Mouse (Mus musculus): Measurements from ENCODE around the gene Tmem63b.

Gene Tmem63b

DNA sequence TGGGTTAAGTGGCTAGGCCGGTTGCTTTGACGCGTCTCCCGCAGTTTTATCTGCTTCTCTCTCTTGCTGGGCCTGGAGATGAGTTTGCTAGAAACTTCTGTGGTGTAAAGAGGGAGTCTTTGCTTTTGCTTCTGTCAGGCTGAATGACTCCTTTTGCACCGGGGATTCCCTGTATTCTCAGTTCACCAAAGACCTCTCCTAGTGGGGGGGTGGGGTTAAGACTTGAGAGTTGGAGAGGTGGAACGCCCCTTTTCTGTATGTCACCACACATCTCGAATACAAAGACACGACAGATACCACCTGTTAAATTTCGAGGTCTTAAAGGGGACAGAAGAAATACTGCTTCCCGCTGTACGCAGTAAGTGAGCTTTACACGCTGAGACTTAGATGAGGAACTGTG is at the start of gene Tmem63b:
Tmem63b (minus strand) TSS at position 190 of the 400 bp plus-strand sequence.
- no peak for DNase-seq (ENCODE audit: extremely low read depth, insufficient read length, low spot score)

DNA sequence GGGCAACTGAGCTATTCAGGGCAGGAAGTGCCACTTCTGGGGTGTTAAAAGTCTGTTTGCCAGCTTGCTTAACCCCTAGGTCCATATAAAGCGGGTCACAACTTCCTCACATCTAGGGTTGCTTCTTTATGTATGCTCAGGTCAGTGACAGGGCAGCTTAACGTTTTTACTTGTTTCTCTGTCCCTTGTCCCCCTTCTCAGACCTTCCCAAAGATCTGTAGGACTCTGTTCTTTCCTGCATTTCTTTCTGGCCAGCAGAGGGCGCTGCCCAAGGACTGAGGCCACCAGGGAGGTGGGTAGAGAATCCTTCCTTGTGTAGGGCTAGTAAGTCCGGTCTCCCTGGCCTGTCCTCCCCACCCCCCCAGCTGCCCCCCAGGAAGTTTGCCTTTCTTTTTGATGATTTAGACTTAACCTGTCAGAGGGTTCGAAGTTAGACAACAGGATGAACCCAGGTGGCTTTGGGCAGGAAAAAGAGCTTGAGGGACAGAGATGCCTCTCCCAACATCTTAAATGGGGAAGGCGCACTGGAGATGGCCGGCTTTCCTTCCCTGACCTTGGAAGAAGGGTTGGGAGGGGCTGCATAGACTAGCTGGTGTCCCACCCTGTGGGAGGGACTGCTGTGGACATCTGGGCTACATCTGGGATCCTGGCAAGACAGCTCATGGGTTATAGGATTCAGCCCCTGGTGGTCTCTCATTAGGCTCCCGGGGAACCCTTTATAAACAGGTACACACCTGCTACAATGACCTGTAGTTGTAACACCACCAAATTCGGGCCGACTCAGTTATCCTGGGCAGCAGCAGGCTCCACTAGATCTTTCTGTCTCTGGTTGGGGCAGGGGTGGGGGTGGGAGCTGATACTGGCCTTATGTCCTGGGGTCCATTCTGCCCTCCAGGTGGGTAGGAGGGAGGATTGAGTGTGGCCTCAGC is 48.9 kb upstream of the Tmem63b start:
- peak; percentile 78 for DNase-seq (ENCODE audit: extremely low read depth, insufficient read length, low spot score)

DNA sequence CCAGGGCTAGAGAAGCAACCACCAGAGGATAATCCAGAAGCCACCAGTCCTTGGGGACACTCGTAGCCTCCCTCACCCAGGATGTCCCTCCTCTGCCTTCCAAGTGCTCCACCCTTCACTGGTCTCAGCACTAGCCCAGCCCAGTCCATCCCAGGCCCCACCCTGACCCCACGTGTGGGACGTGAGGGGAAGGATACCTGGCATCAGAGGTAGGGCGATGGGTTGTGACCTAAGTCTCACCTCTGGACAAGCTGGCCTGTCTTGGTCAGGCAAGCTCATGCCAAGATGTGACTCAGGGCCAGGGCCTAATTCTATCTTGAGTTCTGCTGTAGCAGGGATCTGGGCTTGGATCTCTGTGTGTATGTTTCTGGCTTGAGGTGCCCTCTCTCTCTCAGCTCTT is 48.2 kb upstream of the Tmem63b start:
- DNase-seq (ENCODE audit: extremely low read depth, insufficient read length, low spot score): peak; percentile 83

- no peak for DNase-seq (ENCODE audit: extremely low read depth, insufficient read length, low spot score)
Observed at GRCm38 (mm10) chr17:45734333-45734732, 47.6 kb upstream of the Tmem63b start.

- no peak for DNase-seq (ENCODE audit: extremely low read depth, insufficient read length, low spot score)
Observed at GRCm38 (mm10) chr17:45733735-45734301, 47.1 kb upstream of the Tmem63b start, which contains the start of gene 1600014C23Rik. 1600014C23Rik (minus strand) TSS chr17:45733844.

DNA sequence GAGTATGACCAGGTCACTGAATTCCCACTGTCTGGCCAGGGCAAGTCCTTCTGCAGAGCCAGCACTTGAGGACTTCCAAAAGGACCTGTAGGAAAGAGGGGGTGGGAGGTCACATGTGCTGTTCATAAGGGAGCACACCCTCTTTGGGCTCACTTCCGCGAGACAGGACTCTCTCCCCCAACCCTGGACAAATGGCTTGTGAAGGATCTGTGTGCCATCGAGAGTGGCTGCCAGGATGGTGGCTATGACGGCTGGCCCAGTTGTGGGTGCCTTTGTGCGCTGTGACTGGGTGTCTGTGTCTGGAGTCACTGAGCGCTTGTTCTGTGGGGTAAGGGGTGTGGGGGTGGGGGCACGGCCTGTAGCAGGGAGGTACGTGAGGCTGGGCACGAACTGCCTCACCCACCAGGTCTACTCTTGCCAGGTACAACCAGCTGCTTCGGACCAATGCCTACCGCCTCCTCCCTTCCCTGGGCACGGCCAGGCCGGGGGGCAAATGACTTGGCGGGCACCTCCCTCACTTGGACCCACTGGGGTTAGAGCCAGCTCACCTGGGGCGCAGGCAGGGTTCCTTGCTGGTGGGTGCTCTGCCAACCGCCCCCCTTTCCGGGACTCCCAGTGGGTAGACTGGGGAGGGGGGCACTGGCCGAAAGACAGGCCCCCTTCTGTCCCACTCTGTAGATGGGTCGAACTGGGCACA is 46.5 kb upstream of the Tmem63b start:
- DNase-seq (ENCODE audit: extremely low read depth, insufficient read length, low spot score): no peak

GRCm38 (mm10) chr17:45731172-45731864 is 44.6 kb upstream of the Tmem63b start:
- peak; percentile 49 for DNase-seq (ENCODE audit: extremely low read depth, insufficient read length, low spot score)

- DNase-seq (ENCODE audit: extremely low read depth, insufficient read length, low spot score): no peak
Observed at GRCm38 (mm10) chr17:45730696-45731095, 44.0 kb upstream of the Tmem63b start.

DNA sequence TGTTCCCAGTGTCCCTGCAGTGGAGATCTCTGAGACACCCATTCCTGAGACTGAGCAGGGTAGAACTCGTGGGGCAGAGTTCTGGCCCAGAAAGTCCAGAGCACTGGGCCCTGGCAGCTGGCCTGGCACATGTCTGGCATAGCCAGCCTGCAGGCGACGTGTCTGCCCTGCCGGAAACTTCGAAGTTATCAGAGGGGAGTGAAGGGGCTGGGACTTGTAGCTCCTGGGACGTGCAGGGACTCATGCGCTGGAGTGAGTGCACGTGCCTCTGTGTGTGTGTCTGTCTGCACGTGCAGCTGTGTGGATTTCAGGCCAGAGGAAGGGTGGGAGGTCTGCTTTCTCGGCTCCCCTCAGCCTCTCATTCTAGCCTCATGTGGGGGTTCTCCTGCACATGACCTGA is 42.7 kb upstream of the Tmem63b start:
- no peak for DNase-seq (ENCODE audit: extremely low read depth, insufficient read length, low spot score)

DNA sequence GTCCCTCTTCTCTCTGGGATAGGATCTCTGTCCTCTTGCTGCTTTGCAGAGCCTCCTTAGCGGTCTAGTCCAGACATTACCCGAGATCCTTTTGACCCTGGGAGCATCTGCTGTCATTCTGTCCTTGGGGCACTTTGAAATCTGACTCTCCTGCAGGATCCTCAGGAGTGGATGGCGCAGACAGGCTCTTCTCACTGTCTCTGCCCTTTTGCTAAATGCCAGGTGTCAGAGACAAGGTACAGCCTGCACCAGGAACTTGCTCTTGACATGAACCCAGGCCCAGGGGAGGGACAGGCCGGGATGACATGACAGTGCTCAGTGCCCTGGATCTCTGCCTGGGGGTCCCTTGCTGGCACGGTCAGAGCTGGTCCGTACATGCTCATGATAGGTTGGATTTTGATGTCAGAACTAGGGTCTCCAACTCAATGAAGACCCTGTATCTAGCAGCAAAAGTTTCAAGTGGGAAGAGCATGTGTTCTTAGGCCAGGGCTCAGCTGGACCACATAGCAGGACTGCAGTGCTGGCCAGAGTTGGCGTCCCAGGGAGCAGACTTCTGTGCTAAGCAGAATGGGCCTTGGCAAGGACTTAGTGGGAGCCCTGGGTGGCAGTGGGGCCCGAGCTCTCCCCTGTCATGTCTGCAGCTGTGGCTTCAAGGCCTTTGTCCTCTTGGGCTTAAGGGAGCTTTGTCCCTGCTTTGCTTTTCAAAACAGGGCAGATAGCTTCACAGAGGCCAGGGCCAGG is 41.4 kb upstream of the Tmem63b start:
- no peak for DNase-seq (ENCODE audit: extremely low read depth, insufficient read length, low spot score)

- no peak for DNase-seq (ENCODE audit: extremely low read depth, insufficient read length, low spot score)
Observed at GRCm38 (mm10) chr17:45727481-45727880, 40.8 kb upstream of the Tmem63b start.

DNA sequence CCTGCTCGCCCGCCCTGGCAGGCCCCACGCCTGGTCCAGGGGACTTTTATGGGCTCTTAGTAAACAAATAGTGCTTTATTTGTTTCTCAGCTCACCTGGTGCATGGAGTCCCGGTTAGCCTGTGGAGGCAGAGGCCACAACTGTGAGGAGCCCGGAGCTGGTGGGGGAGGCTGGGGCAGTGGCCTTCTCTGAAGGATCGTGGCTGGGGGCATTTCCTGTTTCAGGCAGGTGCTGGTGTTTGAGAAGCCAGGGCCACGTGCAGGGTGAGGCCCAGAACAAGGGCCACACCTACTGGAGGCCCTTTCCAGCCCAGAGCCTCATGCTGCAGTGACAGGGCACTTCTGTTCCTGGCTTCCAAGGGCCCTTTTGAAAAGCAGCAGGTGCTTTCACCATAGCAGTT is 39.5 kb upstream of the Tmem63b start:
- DNase-seq (ENCODE audit: extremely low read depth, insufficient read length, low spot score): no peak

GRCm38 (mm10) chr17:45724574-45724921 is 37.8 kb upstream of the Tmem63b start:
- DNase-seq (ENCODE audit: extremely low read depth, insufficient read length, low spot score): no peak

GRCm38 (mm10) chr17:45723732-45724573 is 37.2 kb upstream of the Tmem63b start:
- DNase-seq (ENCODE audit: extremely low read depth, insufficient read length, low spot score): no peak

DNA sequence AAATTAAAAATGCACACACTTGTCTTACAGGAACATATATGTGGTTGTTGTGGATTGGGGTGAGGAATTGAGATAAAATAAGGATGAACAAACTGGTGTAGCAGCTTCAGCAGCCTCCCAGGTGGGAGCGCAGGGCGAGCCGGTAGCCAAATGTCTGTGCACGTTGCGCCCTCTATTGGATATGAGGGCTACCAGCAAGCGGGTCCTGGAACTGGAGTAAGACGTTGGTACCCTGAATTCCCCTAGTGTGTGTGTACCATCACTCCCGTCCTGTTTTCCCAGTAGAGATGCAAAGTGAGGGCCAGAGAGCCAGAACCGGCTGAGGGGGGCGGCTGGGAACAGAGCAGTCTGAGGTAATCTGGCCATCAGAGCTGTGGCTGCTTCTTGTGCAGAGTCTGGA is 31.6 kb upstream of the Tmem63b start:
- DNase-seq (ENCODE audit: extremely low read depth, insufficient read length, low spot score): peak; percentile 39

- DNase-seq (ENCODE audit: extremely low read depth, insufficient read length, low spot score): no peak
Observed at GRCm38 (mm10) chr17:45711525-45711924, 24.8 kb upstream of the Tmem63b start.

DNA sequence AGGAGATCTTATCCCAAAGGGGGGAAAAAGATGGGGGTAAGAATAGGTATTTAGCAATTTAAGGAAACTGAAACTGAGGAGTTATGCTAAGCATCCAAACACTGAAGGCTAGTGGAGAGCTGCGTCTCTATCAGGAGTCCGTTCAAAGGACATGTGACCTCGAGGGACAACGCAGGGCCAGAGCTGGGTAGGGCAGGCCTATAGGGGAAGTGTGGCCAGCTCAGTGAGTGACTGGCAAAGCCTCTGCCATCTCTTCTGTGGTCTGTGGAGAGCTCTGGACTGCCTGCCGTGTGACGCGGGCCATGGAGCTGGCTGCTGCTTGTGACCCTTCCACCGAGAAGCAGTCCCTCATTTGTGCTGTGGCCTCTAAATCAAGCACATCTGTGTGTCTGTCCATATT is 23.7 kb upstream of the Tmem63b start:
- no peak for DNase-seq (ENCODE audit: extremely low read depth, insufficient read length, low spot score)

- DNase-seq (ENCODE audit: extremely low read depth, insufficient read length, low spot score): no peak
Observed at GRCm38 (mm10) chr17:45709829-45710228, 23.1 kb upstream of the Tmem63b start.

GRCm38 (mm10) chr17:45708179-45708578 is 21.5 kb upstream of the Tmem63b start:
- DNase-seq (ENCODE audit: extremely low read depth, insufficient read length, low spot score): no peak

All from 3134 (cell line).